Mouse (Mus musculus) erythroblast, adult 5-6 weeks (primary cell): ENCODE results near the gene Arhgef9. TPM values are rescaled to one million over a fixed set of nuclear protein-coding genes. Genes with fewer than 3 reads are reported as not detected.

Source experiments
- ATAC-seq: replicated peaks from 2 replicates; pipeline ENCODE4 v1.8.0; 2016; ENCODE audit warnings: moderate number of reproducible peaks, mild to moderate bottlenecking, moderate TSS enrichment, inconsistent platforms; ENCODE audit not compliant: poor library complexity, low FRiP score, severe bottlenecking
- total RNA-seq, 2 experiments: library from RNA; stranded (forward) in 1 of 2; stranded (reverse) in 1 of 2; fragments of 150-400 nt in 1 of 2; fragments of 200-764, 138-1000 nt in 1 of 2; gene quantifications; 2 replicates each; pipeline versions ENCODE4 v1.2.3 to v1.2.4; 2015 to 2017; ENCODE audit warnings: low replicate concordance in 2 of 2

Arhgef9 gene
- total RNA-seq (2015; ENCODE audit: low replicate concordance) (not detected in 2 replicates), total RNA-seq (2017; ENCODE audit: low replicate concordance) (not detected in 2 replicates)

DNA sequence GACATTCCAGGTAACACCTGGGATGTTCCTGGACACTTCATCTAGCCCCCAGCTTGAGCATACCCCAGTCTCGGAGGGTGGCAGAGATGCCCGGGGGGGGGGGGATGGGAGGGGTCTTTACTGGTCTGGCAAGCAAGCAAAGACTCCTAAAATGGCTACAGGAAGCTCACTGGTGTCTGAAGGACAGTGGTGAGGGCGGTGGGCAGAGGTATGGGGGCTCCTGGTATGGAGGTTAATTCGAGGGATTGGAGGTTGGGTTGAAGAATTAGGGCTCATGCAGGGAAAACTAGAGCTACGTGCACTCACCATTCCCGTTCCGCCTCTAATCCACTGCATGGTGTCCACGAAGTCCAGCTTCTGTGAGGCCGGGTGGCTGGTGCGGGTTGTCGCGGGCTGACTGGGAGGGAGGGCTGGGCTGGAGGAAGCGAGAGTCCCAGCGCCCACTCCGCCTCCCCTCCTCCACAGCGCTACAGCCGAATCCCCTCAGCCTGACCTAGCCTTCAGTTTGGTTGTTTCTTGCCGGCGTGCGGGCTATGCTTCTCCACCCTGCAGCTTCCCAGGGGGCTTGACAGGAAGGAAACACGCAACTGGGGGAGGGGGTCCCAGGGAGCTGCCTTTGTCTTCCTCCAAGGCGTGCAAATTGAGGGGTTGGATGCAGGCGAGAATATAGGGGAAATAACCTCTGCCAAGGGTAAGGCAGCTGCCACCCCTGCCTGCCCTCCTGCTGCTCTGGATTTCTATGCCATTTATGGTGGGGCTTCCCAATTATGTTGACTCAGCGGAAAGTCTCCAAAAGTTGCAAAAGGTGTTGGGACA lies at the start of gene Arhgef9:
Gene Arhgef9, minus strand, starts transcription at position 753 of the 816 bp plus-strand sequence.
- ATAC-seq, result no peak

DNA sequence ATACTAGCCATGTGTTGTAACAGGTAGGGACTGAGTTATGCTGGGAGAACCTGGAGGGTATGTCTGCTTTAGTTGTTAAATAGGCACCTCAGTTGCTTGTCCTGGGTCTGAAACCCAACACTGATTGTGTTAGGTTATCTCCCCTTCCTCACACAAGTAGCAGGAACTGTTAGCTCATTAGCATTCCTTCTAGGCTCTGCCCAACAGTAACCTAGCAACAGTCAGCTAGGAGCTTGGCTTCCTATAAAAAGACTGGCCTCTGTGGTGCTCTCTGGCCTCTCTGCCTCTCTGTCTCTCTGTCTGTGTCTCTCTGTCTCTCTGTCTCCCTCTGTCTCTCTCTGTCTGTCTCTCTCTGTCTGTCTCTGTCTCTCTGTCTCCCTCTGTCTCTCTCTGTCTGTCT lies 42.2 kb upstream of the Arhgef9 start:
- ATAC-seq, result no peak

DNA sequence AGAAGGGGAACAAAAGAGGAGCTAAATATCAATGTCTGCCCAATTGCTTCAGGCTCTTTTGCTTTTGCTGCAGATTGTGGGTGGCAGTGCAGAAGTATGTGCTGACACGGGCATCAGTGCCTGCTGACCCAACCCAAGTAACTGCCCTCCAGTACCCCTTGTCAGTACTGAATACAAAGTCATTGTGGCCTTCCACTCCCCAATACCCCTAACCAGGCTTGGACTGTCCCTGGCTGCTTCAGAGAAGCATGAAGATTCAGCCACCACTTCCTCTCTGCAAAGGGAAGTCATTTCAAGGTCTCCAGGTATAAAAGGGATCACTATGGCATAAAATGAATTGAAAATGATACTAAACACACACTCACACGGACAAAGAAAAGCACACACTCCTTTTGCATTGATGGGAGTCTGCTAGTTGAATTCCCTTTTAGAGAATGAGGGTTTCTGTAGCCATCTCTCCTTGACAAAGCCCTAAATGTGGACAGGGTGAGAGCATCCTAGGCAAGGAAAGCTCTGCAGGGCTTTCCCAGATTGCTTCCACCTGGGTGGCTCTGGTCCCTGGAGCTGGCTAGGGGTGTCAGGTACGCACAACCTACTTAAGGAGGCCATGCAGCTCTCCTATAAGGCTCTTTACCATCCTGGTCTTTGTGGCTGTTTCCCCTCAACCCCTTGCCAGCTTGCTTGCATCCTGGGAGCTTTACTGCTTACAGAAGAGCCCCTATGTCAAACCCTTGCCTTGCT lies 1.1 kb downstream of the Arhgef9 start:
- ATAC-seq, result no peak

DNA sequence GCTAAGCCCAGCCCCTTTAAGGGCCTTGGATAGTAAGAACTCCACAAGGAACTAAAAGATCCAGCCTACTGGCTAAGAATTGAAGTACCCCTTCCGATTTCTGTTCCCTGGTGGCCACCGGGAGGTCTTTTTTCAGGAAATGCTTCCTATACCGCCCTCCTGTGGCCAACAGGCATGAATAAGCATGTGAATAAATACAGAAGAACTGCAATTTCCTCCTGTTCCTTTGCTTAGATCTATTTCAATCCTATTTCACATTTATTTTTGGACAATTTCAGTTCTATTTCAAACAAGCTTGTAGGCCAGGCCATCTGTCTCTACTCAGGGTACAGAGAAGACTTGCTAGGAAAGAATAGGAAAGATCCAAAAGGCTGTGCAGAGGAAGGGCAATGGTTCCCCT lies 20.7 kb downstream of the Arhgef9 start:
- no peak for ATAC-seq

DNA sequence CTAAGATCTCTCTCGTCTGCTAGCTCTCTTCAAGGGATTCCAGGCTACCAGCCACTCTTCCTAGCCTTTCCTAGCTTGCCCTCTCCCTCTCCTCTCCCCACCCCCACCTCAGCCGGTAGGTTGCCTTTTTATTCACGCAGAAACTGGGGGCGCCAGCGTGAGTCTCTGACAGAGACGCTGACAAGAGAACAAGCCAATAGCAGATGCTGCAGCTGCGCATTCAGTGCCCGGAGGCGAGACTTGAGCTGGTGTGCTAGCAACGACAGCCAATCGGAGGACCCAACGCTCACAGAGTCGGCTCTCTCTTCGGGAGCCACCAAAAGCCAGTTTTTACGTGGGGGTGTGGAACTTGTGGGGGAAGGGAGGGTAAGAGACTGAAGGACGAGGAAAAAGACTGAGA lies 30.3 kb downstream of the Arhgef9 start:
- no peak for ATAC-seq

DNA sequence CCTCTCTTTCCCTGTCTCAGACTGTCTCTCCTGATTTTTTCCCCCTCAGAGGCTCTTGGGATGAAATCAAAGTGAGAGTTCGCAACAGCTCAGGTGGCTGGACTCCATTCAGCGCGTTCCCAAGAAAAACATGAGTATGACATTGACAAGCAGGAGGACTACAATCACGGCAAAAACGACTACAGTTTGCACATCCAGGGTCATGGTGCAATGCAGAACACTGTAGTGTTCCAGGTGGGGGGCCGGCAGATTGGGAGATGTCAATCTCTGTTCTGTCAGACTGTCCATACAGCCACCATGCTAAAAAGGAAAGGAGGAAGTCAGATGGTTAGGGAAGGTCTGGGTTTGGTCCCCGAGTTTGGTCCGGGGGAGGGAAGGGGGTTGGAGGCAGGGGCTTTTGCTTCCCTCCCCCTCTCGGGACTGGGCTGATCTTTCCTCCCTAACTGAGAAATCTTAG lies 31.0 kb downstream of the Arhgef9 start:
- ATAC-seq, result no peak

DNA sequence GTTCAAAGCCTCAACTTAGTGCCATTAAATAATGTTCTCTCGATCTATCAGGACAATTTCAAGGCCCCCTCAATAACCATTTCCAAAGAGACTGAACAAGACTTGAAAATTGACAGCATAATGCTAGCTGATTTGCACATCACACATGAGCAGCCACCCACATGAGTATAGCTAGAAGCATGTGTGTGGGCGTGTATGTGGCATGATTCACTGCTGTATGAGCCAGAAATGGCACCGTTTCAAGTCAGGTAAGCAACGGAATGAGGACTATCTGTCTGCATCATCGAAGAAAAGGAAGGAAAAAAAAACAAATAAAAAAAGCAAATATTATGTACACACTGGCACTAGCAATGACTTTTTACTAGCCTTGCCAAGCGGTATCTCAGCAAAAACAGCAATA lies 32.5 kb downstream of the Arhgef9 start:
- no peak for ATAC-seq

DNA sequence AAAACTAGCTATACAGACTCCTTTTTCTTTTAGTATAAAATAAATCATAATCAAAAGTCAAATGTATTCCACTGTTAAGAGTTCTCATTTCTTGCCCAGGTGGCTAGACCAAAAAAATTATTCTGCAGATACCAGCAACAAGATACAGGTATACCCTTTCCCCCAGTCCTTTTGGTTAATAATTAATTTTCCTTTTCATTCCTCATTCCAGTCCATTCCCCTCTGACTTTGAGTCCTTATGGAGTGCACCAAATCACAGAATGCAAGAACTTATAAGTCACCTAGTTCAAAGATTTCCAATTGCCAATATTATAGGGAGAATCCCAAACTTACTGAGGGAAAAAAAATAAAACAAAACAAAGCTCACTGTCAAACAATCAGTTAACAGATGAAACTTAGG lies 33.2 kb downstream of the Arhgef9 start:
- ATAC-seq, result no peak

DNA sequence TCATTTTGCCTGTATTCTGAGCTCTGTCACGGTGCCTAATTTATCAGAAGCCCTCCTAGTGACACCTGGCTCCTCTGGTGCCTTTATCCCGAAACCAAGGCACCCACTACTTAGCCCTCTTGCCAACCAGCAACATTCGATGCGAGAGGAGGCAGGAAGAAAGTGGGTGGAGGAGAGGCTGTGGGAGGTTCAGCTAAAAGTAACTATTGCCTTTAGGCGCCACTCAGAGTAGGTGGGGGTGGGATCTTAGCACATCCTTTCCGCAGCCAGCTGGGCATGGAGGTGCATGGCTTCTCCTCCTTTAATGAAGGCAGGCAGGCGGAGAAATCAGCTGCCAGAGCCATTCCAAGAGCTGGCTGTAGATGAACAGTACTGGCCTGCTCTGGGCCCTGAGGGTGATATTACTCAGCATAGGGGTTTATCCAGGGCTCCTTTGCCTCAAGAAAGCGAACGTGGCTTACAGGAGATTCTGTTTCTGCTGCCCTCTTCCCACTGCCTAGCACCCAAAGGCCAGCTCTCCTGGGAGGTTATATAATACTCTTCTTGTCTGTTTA lies 39.7 kb downstream of the Arhgef9 start:
- no peak for ATAC-seq

DNA sequence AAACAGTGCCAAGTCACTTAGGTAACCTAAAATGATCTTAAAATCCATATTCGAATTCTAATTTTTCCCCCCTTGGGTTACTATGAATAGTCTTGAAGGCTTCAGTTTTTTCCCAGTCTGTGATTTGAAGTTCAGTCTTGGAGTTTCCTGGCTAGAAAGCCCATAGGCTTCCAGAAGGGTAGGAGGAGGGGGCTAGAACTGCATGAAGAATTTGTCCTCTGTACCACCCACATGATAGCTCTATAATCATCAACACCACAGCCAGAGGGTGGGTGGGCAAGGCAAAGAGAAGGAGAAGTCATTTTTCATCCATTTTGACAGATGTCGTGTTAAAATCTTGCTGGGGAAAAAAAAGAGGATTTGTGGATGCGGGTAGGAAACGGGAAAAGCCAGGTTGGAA lies 58.0 kb downstream of the Arhgef9 start:
- no peak for ATAC-seq

DNA sequence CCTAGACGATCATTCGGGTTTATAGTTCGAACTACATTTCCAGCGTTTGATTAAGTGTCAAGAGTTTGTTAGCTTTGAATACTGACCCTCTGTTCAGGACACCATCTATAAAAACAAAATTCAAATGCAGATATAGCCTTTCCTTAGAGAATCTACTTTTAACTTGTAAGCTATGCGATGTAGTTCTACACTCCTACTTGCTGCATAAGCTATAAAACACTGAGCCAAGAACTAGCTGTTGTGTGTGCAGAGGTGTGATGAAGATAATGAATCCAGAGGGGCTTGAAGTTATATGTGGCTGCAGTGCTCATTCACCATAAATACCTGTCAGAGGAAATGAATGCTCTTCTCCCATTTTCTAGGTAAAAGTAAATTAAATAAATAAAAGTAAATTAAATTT lies 63.2 kb downstream of the Arhgef9 start:
- no peak for ATAC-seq

DNA sequence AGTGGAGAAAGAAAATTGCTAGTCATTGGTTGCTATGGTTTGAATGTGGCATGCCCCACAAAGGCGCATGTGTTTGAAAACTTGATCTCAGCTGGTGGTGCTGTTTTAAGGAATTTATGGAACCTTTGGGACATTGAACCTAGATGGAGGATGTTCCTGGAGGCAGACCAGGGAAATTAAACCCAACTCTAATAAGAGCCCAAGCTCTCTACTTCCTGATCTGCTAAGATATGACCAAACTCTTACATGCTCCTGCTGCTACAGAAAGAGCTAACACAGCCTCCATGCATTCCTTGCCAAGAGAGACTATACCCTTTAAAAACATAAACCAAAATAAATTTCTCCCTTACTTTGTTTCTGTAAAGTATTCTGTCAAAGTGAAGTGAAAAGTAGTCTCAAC lies 63.7 kb downstream of the Arhgef9 start:
- ATAC-seq, result no peak

DNA sequence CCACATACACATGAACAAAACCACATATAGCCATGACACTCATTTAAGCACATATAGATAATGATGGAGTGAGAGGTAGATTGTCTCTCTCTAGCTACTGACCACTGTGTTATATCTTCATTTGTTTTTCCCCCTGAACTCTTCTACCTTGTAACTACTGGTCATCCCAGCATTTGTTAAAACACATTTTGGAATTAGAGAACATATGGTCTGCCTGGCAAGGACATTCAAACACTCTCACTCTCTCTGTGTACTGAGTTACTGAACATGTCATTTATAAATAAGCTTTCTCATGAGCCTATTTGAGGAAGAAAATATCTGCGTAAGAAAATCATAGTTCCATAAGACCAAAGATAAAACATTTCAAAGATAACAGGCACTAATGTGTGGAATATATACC lies 64.9 kb downstream of the Arhgef9 start:
- no peak for ATAC-seq

DNA sequence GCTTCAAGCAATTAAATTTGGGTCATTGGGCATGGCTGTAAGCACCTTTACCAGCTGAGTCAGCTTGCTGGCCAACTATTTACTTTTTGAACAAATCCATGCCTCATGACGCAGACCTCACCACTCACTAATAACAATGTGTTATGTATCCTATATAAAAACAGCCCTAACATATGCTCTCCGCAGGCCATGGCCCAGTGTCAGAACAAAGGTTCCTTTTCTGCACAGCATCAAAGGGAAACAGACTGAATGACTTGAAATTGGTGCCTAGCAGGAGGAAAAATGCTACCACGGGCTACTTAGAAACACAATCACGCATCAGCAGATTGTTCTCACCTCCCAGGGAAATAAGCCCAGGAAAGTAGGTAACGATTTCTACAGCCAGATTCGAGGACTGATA lies 73.2 kb downstream of the Arhgef9 start:
- ATAC-seq, result no peak

DNA sequence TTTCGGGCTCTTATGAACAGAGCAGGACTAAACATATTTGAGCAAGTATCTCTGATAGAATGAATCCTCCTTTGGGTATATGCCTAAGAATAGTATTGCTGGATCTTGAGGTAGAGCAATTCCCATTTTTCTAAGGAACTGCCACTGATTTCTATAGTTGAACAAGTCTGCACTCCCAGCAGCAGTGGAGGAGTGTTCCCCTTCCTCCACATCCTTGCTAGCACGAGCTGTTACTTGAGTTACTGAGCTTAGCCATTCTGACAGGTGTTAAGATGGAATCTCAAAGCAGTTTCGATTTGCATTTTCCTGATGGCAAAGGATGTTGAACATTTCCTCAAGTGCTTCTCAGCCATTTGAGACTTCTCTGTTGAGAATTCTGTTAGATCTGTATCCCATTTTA lies 92.3 kb downstream of the Arhgef9 start:
- ATAC-seq, result no peak

DNA sequence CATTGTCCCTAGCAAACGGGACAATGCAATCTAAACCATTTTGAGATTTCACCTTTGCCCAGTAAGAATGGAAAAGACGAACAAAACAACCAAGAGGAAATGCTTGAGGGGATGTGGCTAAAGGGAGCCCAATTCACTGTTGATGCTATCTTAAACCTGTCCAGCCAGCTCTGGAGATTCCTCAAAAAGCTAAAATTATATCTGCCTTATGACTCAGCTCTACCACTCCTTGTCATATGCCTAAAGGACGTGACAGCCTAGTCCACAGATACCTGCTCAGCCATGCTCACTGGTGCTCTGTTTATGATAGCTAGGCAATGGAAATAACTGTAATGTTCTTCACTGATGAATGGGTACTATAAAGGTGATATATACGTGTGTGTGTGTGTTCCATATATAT lies 109.0 kb downstream of the Arhgef9 start:
- no peak for ATAC-seq

DNA sequence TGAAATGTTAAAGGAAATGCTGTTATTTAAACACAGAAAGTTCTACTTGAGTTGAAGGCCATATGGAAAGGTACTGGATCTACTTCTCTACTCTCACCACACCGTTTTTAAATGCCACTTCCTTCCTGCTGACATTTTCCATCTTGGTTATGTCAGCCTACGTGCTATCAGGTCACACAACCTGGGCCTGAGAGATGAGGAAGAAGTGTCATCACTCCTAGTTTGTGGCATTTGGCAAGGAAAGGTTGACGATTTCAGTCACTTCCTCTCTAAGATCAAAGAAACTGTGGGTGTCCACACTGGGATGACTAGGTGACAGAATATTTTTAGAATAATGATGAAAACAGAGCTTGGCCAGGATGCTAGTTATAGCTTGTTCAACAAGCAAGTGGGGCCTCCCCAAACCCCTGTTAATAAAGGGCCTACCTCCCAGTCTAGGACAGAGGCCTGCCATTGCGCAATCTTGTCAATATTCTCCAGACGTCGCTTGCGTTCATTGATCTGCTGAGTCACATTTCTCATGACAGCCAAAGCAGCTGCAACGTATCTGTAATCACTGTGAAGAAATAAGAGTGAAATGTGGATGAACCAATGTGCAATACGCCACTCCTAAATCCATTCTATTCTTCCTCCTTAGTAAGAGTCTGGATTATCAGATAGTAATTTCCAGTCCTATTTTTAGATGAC lies 119.5 kb downstream of the Arhgef9 start:
- ATAC-seq, result no peak

DNA sequence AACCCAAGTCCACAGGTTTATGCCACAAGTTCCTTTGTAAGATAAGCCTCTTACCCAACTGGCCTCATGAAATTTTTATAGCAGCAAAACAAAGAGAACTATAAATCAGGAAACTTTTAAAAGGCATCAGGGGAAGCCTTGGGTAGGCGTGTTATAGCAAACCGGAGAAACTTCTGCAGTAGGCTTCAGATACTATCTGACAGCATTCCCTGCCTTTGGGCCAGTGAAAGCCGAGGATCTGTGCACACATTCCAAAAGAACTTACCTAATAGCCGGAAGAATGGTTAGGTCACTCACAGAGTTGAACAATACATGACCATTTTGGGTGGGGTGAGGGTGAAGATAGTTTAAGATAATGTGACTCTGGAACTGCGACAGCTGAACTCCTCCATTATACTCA lies 168.7 kb downstream of the Arhgef9 start:
- ATAC-seq, result no peak

DNA sequence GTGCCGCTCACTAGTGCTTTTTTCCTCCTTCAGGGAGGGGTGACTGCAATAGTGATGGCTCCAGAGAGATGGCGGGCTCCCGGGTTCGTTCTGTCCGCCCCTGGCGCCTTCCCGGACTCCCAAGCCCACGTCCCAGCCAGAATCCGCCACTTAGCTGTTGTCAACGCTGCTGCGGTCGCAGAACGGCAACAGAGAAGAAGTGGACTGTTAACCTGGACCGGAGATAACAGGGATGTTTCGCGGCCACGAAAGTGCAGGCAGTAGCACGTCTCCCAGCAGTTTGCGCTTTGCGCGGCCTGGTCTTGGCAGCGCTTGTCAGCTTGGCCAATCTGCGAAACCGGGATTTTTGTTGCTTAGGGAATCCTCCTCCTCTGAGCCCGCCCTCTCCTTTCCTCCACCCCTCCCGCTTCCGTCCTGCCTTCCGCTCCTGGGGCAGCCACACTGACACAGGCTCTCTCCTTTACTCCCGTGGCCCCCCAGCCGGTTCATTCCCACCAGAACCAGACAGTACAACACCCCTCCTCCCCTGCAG lies 170.2 kb downstream of the Arhgef9 start, which contains the start of gene Spin4:
Gene Spin4, minus strand, starts transcription at position 322 of the 532 bp plus-strand sequence.
- no peak; the same call in 1 of the 2 replicates for ATAC-seq

DNA sequence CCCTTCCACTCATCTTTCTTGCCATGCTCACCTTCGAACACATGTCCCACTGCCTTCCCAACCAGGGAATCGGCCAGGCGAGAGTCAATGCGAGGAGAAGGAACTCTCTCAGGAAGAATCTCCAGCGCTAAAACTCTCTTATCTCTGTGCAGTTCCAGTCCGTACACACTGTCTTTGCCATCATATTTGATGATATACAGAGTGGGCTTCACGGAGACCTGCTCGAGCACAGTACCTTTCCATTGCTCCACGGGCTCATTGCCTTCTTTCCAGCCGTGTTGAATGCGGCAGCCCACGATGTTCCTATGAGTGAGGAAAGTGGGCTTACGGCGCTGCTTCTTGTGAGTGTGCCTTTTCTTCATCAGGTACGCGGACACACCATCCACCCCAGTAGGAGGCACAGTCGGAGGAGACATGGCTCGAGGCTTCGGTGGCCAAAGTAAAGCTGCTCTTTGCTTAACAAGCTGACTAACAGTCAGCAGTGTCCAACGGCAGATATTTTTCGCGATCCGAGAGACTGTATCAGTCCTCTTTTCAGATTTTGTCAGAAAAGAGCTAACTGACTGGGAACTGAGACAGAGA lies 170.8 kb downstream of the Arhgef9 start:
- ATAC-seq, result no peak
